Mouse (Mus musculus) bone marrow macrophage, adult 2 months (primary cell): ENCODE results near the gene Dll4.

Experiments
- CTCF ChIP-seq: IDR thresholded peaks from 2 replicates; pipeline ENCODE4 v1.5.1; 2012; ENCODE audit warnings: low read depth, mild to moderate bottlenecking, low read length, moderate library complexity
- POLR2A ChIP-seq: IDR thresholded peaks from 2 replicates; pipeline ENCODE4 v1.6.1; 2012; ENCODE audit warnings: mild to moderate bottlenecking, low read depth, low read length, borderline replicate concordance

GRCm38 (mm10) chr2:119323866-119324575 is 1.6 kb upstream of the Dll4 start:
- TF ChIP-seq CTCF (no peak), POLR2A (no peak)
